Mouse (Mus musculus): ENCODE measurements around the gene Gm11020.
"Not testable (repeated sequence)": the region's sequence is repeated elsewhere in the genome, so short reads cannot be mapped to it uniquely, and the experiment has no call there.

Gm11020 gene

GRCm38 (mm10) chr8:104321267-104321666, at the start of gene Gm11020:
Gm11020 (plus strand) TSS chr8:104321567.
- DNase-seq (ENCODE audit: low spot score), result not testable (repeated sequence)

DNA sequence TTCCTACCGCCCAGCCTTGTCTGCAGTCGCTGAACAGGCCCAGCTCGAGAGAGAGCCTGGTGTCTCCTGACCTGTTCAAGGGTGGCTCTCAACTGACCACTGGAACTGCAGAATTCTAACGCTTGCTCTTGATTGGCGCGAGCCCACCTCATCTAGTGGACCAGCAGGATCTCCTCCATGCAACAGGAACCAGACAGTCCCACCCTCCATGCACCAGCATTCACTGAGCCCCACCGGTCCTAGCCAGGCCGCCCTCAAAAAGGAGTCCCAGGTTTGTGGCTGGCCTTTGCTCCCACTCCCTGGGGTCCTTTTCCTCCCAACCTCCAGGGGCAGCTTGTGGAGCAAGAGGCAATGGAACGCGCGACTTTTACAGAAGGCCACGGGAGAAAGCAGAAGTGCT, 28.3 kb upstream of the Gm11020 start, which contains the start of gene Cmtm2a:
Gene Cmtm2a, minus strand, starts transcription at position 101 of the 400 bp plus-strand sequence.
- DNase-seq (ENCODE audit: low spot score), result not testable (repeated sequence)

DNA sequence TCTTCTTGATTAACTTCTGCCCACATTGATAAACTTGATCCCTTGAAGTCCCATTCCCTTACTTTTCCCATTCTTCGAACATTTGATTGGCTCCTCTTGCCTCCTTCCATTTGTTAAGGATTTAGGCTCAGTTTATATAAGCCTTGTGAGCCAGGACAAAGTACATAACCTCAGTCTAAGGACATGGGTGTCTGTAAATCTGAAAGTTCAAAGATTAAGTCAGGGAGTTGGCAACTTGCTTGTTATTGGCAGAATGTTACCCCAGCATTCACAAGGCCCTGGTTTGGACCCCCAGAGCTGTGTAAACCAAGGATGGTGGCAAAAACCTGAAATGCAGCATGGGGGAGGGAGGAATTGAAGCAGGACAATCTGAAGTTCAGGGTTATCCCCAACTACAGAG, 27.0 kb upstream of the Gm11020 start:
- no peak for DNase-seq (ENCODE audit: low spot score)

DNA sequence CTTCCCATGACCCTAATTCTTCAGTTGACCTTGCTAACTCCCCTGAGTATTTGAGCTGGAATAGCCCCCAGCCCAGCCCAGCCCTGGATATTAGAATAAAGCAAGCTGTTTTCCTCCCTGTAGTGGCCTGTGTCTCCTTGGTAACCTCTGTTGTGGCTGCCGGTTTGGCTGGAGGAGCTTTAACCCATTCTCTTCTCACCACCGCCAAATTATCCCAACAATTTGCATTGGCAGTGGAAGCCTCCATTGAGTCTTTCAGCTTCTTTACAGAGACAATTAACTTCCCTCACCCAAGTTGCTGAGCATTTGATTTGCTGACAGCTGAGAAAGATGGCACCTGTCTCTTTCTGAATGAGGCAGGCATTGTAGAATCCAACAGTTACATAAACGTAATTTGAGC, 19.8 kb upstream of the Gm11020 start:
- DNase-seq (ENCODE audit: low spot score), result not testable (repeated sequence)

GRCm38 (mm10) chr8:104302536-104302935, 18.8 kb upstream of the Gm11020 start:
- not testable (repeated sequence) for DNase-seq (ENCODE audit: low spot score)

- DNase-seq (ENCODE audit: low spot score), result no peak
Observed at GRCm38 (mm10) chr8:104304962-104305361, 16.4 kb upstream of the Gm11020 start.

GRCm38 (mm10) chr8:104308341-104308740, 13.0 kb upstream of the Gm11020 start:
- not testable (repeated sequence) for DNase-seq (ENCODE audit: low spot score)

DNA sequence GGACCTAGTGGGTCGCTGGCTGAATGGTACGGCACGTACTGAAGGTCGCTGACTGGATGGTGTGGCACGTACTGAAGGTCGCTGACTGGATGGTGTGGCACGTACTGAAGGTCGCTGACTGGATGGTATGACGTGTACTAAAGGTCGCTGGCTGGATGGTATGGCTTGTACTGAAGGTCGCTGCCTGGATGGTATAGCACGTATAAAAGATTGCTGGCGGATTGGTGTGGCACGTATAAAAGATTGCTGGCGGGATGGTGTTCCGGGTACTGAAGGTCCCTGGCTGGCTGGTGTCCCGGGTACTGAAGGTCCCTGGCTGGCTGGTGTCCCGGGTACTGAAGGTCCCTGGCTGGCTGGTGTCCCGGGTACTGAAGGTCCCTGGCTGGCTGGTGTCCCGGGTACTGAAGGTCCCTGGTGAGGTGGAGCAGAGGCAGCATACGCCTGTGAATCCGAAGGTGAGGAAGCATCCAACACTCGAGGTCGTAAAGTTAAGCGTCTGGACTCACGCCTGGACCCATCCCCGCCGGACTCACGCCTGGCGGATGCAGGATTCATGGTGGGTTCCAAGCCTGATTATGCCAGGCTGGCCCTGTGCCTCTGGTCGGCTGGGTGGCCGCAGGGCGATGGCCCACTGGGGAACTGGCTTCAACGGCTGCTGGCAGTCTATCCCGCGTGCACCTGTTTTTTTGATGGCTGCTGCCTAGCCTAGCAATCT, 11.8 kb upstream of the Gm11020 start, which contains the start of the genes Gm45711 and Cmtm1:
Gene Gm45711, minus strand, starts transcription at position 641 of the 715 bp plus-strand sequence.
Gene Cmtm1, minus strand, starts transcription at position 705 of the 715 bp plus-strand sequence.
- not testable (repeated sequence) for DNase-seq (ENCODE audit: low spot score)

DNA sequence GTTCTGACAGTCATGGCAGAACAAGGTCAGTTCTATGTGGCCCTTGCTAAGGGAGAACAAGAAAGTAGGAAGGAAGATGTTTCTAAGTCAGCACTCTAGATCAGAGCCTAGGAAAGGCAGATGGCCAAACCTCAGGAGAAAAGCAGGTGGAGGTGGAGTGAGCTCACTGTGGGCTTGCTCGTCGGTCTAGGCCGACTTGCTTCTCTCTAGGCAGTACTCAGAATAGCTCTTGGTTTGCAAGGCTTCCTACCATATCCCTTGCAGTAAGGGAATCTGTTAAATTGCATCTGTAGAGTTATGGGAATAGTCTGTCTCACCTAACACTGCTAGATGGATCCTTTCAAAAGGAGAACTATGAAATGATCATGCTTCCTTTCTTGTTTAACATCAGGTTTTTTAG, 9.3 kb upstream of the Gm11020 start:
- DNase-seq (ENCODE audit: low spot score), result not testable (repeated sequence)

- no peak for DNase-seq (ENCODE audit: low spot score)
Observed at GRCm38 (mm10) chr8:104313311-104313710, 8.1 kb upstream of the Gm11020 start.

- not testable (repeated sequence) for DNase-seq (ENCODE audit: low spot score)
Observed at GRCm38 (mm10) chr8:104321930-104322329, 563 bp downstream of the Gm11020 start, which contains the start of gene Cmtm2b. Cmtm2b (plus strand) TSS chr8:104322230.

DNA sequence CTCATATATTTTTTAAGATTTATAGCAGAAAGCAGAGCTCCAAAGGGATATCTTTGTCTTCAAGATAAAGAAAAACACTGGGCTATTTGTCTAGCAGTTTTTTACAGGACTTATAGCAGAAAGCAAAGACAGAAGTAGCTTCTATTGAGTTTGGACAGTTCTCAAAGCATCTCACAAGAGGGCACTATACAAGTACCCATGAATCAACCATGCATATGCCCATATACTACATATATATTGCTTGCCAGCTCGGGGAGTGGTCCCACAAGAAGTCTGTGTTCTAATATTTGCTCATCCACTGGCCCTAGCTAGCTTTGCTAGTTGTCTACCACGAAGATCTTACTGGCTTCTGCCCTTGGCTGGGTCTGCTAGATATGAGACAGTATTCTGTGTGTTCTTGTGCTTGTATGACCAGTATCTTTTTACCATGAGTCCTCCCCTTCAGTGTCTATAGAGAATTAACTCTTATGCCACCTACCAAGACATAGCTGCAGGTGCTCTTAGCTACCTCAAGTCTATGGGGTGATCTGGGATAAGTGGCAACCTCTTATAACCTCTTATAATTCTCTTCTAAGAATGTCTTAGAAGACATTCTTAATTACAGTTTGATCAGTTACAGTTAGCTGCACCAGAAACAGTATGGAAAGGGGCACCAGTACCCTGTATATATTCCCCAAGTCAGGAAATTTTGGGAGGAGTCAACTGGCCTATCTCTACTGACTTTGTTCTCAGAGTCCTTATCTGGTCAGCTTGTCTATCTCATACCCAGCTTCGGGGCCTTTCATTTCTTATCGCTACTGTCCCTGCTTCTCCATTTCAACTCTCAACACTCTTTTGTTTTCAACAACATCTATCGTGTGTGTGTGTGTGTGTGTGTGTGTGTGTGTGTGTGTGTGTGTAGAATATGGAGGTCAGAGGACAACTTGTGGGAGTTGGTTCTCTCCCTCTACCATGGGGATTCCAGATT, 11.6 kb downstream of the Gm11020 start:
- no peak for DNase-seq (ENCODE audit: low spot score)

DNA sequence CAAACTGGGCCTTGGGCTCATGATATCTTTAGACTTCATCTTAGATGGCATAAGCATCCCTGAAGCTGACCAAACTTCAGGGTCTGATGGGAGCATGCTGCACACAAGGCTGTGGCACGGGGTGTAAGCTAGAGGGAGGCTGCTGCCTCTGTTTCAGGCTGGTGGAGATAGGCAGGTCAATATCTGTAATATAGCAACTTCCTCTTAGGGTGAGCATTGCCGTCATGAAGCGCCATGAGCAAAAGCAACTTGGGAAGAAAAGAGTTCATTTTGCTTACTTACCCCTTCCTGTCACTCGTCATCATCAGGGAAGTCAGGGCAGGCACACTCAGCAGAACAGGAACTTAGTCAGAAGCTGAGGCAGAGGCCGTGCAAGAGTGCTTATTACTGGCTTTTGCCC, 12.4 kb downstream of the Gm11020 start:
- no peak for DNase-seq (ENCODE audit: low spot score)

GRCm38 (mm10) chr8:104334196-104334595, 12.8 kb downstream of the Gm11020 start:
- no peak for DNase-seq (ENCODE audit: low spot score)

DNA sequence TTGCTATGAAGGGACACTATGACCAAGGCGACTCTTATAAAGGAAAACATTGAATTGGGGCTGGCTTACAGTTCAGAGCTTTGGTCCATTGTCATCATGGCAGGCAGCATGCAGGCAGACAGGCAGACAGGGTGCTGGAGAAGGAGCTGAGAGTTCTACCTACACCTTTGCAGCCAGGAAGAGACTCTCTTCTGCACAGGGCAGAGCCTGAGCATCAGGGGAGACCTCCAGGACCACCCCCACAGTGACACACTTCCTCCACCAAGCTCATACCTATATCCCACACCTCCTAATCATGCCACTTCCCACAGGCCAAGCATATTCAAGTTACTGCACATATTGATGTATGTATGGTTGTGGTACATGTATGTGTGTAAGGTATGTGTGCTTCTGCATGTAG, 15.4 kb downstream of the Gm11020 start:
- no peak for DNase-seq (ENCODE audit: low spot score)

GRCm38 (mm10) chr8:104337890-104338289, 16.5 kb downstream of the Gm11020 start:
- no peak for DNase-seq (ENCODE audit: low spot score)

GRCm38 (mm10) chr8:104339229-104339982, 18.0 kb downstream of the Gm11020 start, which contains the start of gene Cmtm3:
Cmtm3 (plus strand) TSS chr8:104339410.
- no peak for DNase-seq (ENCODE audit: low spot score)

GRCm38 (mm10) chr8:104339983-104340232, 18.5 kb downstream of the Gm11020 start:
- DNase-seq (ENCODE audit: low spot score), result no peak

- DNase-seq (ENCODE audit: low spot score), result peak; percentile 66
Observed at GRCm38 (mm10) chr8:104340233-104341105, 19.1 kb downstream of the Gm11020 start.

DNA sequence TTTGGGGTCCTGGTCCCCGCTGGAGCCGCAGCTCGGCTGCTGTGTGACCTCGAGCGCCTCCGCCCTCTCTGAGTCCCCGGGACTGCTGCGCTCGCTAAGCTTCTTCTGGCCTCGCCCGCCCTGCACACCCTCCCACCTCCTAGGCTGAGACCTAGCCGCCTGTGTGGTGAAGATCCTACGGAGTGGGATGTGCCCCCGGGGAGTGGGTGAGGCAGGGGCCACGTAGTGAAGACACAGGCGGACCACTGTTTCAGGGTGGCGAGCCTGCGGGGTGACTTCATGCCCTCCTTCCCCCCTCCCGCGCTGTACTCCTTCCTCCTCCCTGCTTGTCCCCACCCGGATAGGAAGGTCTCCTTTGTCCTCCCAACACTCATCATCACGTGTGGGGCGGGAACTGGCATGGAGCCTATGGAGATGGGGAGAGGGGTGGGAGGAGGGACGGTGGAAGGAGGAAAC, 19.8 kb downstream of the Gm11020 start:
- peak; percentile 57 for DNase-seq (ENCODE audit: low spot score)

DNA sequence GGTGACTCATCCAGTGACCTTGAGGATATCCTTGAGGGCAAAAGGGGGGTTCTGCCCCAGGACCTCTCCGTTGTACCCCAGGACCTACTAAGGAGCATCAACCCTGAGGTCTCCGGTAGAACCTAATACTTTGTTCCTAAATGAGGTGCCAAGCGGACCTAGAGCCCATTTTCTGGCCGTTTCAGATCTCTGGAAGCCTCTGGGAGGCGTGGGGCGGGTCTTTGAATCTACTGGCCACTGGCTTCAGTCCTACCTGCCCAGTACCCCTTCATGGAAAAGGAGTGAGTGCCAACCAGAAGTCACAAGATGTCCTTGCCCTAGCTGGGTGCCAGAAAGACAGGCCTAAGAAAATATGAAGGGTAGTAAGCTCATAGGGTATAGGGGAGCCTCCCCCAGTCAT, 20.3 kb downstream of the Gm11020 start:
- DNase-seq (ENCODE audit: low spot score), result no peak
